Mouse (Mus musculus): ENCODE measurements around the gene Slc13a3.

The Slc13a3 gene

GRCm38 (mm10) chr2:165482003-165482402 is 9.0 kb upstream of the Slc13a3 start:
- no peak for DNase-seq (ENCODE audit: low read depth in 1 of 2, low spot score in 2 of 2)

- no peak for DNase-seq (ENCODE audit: low read depth in 1 of 2, low spot score in 2 of 2)
Measured at GRCm38 (mm10) chr2:165475850-165476249, 2.8 kb upstream of the Slc13a3 start.

GRCm38 (mm10) chr2:165475412-165475811 is 2.4 kb upstream of the Slc13a3 start:
- no peak for DNase-seq (ENCODE audit: low read depth in 1 of 2, low spot score in 2 of 2)

- no peak for DNase-seq (ENCODE audit: low read depth in 1 of 2, low spot score in 2 of 2)
Measured at GRCm38 (mm10) chr2:165471943-165472342, 1.1 kb downstream of the Slc13a3 start.

- peak in 1 of 2 experiments; percentile 66 for DNase-seq (ENCODE audit: low read depth in 1 of 2, low spot score in 2 of 2)
Measured at GRCm38 (mm10) chr2:165470167-165470566, 2.9 kb downstream of the Slc13a3 start.

GRCm38 (mm10) chr2:165467824-165468452 is 5.1 kb downstream of the Slc13a3 start:
- no peak for DNase-seq (ENCODE audit: low read depth in 1 of 2, low spot score in 2 of 2)

GRCm38 (mm10) chr2:165459663-165460062 is 13.4 kb downstream of the Slc13a3 start:
- no peak for DNase-seq (ENCODE audit: low read depth in 1 of 2, low spot score in 2 of 2)

- DNase-seq (ENCODE audit: low read depth in 1 of 2, low spot score in 2 of 2), result no peak
Measured at GRCm38 (mm10) chr2:165458189-165458588, 14.8 kb downstream of the Slc13a3 start.

GRCm38 (mm10) chr2:165456710-165457109 is 16.3 kb downstream of the Slc13a3 start:
- DNase-seq (ENCODE audit: low read depth in 1 of 2, low spot score in 2 of 2), result no peak

- DNase-seq (ENCODE audit: low read depth in 1 of 2, low spot score in 2 of 2), result no peak
Measured at GRCm38 (mm10) chr2:165452730-165453693, 20.0 kb downstream of the Slc13a3 start.

- DNase-seq (ENCODE audit: low read depth in 1 of 2, low spot score in 2 of 2), result peak in 1 of 2 experiments; percentile 26
Measured at GRCm38 (mm10) chr2:165448475-165448874, 24.6 kb downstream of the Slc13a3 start.

GRCm38 (mm10) chr2:165444861-165445260 is 28.2 kb downstream of the Slc13a3 start:
- no peak for DNase-seq (ENCODE audit: low read depth in 1 of 2, low spot score in 2 of 2)

- no peak for DNase-seq (ENCODE audit: low read depth in 1 of 2, low spot score in 2 of 2)
Measured at GRCm38 (mm10) chr2:165442981-165443380, 30.0 kb downstream of the Slc13a3 start.

GRCm38 (mm10) chr2:165441613-165442012 is 31.4 kb downstream of the Slc13a3 start:
- no peak for DNase-seq (ENCODE audit: low read depth in 1 of 2, low spot score in 2 of 2)

GRCm38 (mm10) chr2:165439613-165440012 is 33.4 kb downstream of the Slc13a3 start:
- no peak for DNase-seq (ENCODE audit: low read depth in 1 of 2, low spot score in 2 of 2)

GRCm38 (mm10) chr2:165438881-165439280 is 34.1 kb downstream of the Slc13a3 start:
- no peak for DNase-seq (ENCODE audit: low read depth in 1 of 2, low spot score in 2 of 2)

- no peak for DNase-seq (ENCODE audit: low read depth in 1 of 2, low spot score in 2 of 2)
Measured at GRCm38 (mm10) chr2:165428694-165429093, 44.3 kb downstream of the Slc13a3 start.

GRCm38 (mm10) chr2:165420195-165420594 is 52.8 kb downstream of the Slc13a3 start:
- no peak for DNase-seq (ENCODE audit: low read depth in 1 of 2, low spot score in 2 of 2)

GRCm38 (mm10) chr2:165419670-165420111 is 53.3 kb downstream of the Slc13a3 start:
- no peak for DNase-seq (ENCODE audit: low read depth in 1 of 2, low spot score in 2 of 2)

- DNase-seq (ENCODE audit: low read depth in 1 of 2, low spot score in 2 of 2), result no peak
Measured at GRCm38 (mm10) chr2:165418577-165418976, 54.5 kb downstream of the Slc13a3 start.

GRCm38 (mm10) chr2:165417291-165417690 is 55.7 kb downstream of the Slc13a3 start:
- no peak for DNase-seq (ENCODE audit: low read depth in 1 of 2, low spot score in 2 of 2)

GRCm38 (mm10) chr2:165415795-165416194 is 57.2 kb downstream of the Slc13a3 start:
- no peak for DNase-seq (ENCODE audit: low read depth in 1 of 2, low spot score in 2 of 2)
